In the genomic region with DNA sequence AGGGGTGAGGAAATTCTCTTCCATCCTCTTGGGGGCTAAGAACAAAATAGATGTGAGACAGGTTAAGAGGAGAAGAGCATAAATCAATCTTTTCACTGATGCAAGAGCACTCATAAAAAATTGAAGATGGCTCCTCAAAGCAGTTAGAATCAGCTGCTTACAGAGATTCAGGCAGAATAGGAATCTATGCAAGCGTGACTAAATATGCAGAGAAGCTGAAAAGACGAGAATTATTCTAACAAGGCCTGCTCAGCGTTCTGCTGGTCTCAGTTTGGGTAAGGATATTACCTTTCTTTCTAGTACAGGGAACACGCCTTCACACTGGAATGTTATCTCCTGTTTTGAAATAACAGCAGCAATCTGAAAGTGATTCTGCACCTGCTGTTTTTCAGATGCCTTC, we compare ENCODE assay signal across 23 mouse cellular contexts.
DNase-seq lines count a peak whose midpoint lies in the region; ATAC-seq and TF ChIP-seq lines count a peak whose summit lies in the region.
"Had no signal": no experiment of that assay in that cellular context is flagged by ENCODE, and none has a peak within 500 bp of the region (broad histone marks: within the 10 kb centered on the region; RNA-seq: fewer than 3 reads in every experiment).

No protein-coding gene starts in this region.

- intact Hi-C loops in left cerebral cortex, adult 2 months (cut with DNase I) = no loop called here
- intact Hi-C loops in left cerebral cortex, postnatal 36 days (cut with DNase I) = no loop called here

- H3K27me3 ChIP-seq in midbrain, embryonic 16.5 days (ENCODE audit: control insufficient read depth, insufficient read depth, low read depth, low read length) = no peaks in the 10 kb centered on the region
- no peaks in the 10 kb centered on the region for H3K27me3 ChIP-seq in lung, postnatal 0 days (replicated peaks; ENCODE audit: insufficient read depth, low read length)
- H3K27me3 ChIP-seq: embryonic facial prominence, embryonic 12.5 days; heart, embryonic 15.5 days; stomach, embryonic 15.5 days had no signal

- TF ChIP-seq EP300 in lung, postnatal 0 days (IDR thresholded peaks at IDR 0.05) = no peak

- TF ChIP-seq POLR2A in brain, embryonic 14.5 days (IDR thresholded peaks at IDR 0.05; ENCODE audit: borderline replicate concordance, extremely low read depth, insufficient read depth, insufficient read length, poor library complexity, severe bottlenecking) = no peak

- ATAC-seq in midbrain, embryonic 16.5 days = no peak
- ATAC-seq in lung, postnatal 0 days = no peak
- ATAC-seq: forebrain, postnatal 0 days had no signal

- no peak overlapping the region for H3K4me2 ChIP-seq in midbrain, embryonic 16.5 days (ENCODE audit: low read length)
- no peak overlapping the region for H3K4me2 ChIP-seq in lung, postnatal 0 days (replicated peaks; ENCODE audit: low read depth, low read length)
- H3K4me2 ChIP-seq: embryonic facial prominence, embryonic 12.5 days; heart, embryonic 15.5 days; stomach, embryonic 15.5 days had no signal

- no peak overlapping the region for H3K4me3 ChIP-seq in left cerebral cortex, adult 2 months
- no peak overlapping the region for H3K4me3 ChIP-seq in midbrain, embryonic 16.5 days (ENCODE audit: low read depth, low read length)
- no peak overlapping the region for H3K4me3 ChIP-seq in lung, postnatal 0 days (ENCODE audit: low read depth, low read length)
- H3K4me3 ChIP-seq: embryonic facial prominence, embryonic 12.5 days; heart, embryonic 15.5 days; limb, embryonic 10.5 days; stomach, embryonic 15.5 days had no signal

- WGBS in midbrain, embryonic 16.5 days = 44% methylated on average over 4 of the region's 4 CpGs
- WGBS in lung, postnatal 0 days = 73% methylated on average over 4 of the region's 4 CpGs

- H3K36me3 ChIP-seq in midbrain, embryonic 16.5 days (ENCODE audit: control insufficient read depth, insufficient read depth, low read length) = no peaks in the 10 kb centered on the region
- H3K36me3 ChIP-seq in lung, postnatal 0 days (ENCODE audit: insufficient read depth, low read length) = no peaks in the 10 kb centered on the region
- H3K36me3 ChIP-seq: embryonic facial prominence, embryonic 12.5 days; heart, embryonic 15.5 days; limb, embryonic 10.5 days; stomach, embryonic 15.5 days had no signal

- H3K27ac ChIP-seq in left cerebral cortex, adult 2 months = peak overlapping the region; percentile 32; the same call in 1 of the 2 replicates
- 0 out of 2 replicates have a peak overlapping the region, but pooled peaks have one; percentile 20 for H3K27ac ChIP-seq in midbrain, embryonic 16.5 days (ENCODE audit: low read length)
- no peak overlapping the region for H3K27ac ChIP-seq in lung, postnatal 0 days (ENCODE audit: low read length)
- H3K27ac ChIP-seq: embryonic facial prominence, embryonic 12.5 days; heart, embryonic 15.5 days; limb, embryonic 10.5 days; macrophage; stomach, embryonic 15.5 days had no signal

- no peak for TF ChIP-seq CTCF in left cerebral cortex, adult 2 months (IDR thresholded peaks at IDR 0.05)
- TF ChIP-seq CTCF in brain, embryonic 14.5 days (IDR thresholded peaks at IDR 0.05; ENCODE audit: borderline replicate concordance, extremely low read depth, insufficient read depth, insufficient read length) = no peak
- TF ChIP-seq CTCF in lung, postnatal 0 days (IDR thresholded peaks at IDR 0.05) = no peak

- H3K4me1 ChIP-seq in midbrain, embryonic 16.5 days (ENCODE audit: control insufficient read depth, insufficient read depth, low read length) = no peaks in the 10 kb centered on the region; the same call in 1 of the 2 replicates
- H3K4me1 ChIP-seq in lung, postnatal 0 days (ENCODE audit: insufficient read depth, low read depth, low read length) = no peaks in the 10 kb centered on the region
- H3K4me1 ChIP-seq: embryonic facial prominence, embryonic 12.5 days; heart, embryonic 15.5 days; limb, embryonic 10.5 days; stomach, embryonic 15.5 days had no signal

- no peak overlapping the region for H3K9ac ChIP-seq in midbrain, embryonic 16.5 days (ENCODE audit: low read depth, low read length)
- H3K9ac ChIP-seq in lung, postnatal 0 days (replicated peaks; ENCODE audit: low read depth) = no peak overlapping the region
- H3K9ac ChIP-seq: embryonic facial prominence, embryonic 12.5 days; forebrain, postnatal 0 days; heart, embryonic 15.5 days; stomach, embryonic 15.5 days had no signal

- DNase-seq in left cerebral cortex, adult 2 months (ENCODE audit: extremely low spot score in 1 of 2, low spot score in 2 of 2) = no peak
- no peak for DNase-seq in left cerebral cortex, postnatal 36 days (ENCODE audit: low spot score in 2 of 2)
- DNase-seq in brain, adult 2 months (ENCODE audit: low read depth, low spot score) = peak; percentile 48
- DNase-seq in brain, embryonic 14.5 days (ENCODE audit: low read depth) = peak; percentile 32
- no peak for DNase-seq in cerebellum, adult 18-20 months
- no peak for DNase-seq in lung, postnatal 0 days (ENCODE audit: low spot score)
- DNase-seq: adrenal gland, adult 2 months; cerebellum, adult 2 months; cerebellum, postnatal 25 days; forebrain, postnatal 0 days; heart, postnatal 4 days; kidney, adult 8-10 months; kidney, postnatal 10 days; liver; right cerebral cortex, adult 18-20 months; right cerebral cortex, postnatal 4 days; thymus, adult 2 months had no signal

- H3K9me3 ChIP-seq in midbrain, embryonic 16.5 days (replicated peaks; ENCODE audit: control insufficient read depth, low read length, poor library complexity, severe bottlenecking) = no peaks in the 10 kb centered on the region
- no peaks in the 10 kb centered on the region for H3K9me3 ChIP-seq in lung, postnatal 0 days (ENCODE audit: low read length)
- H3K9me3 ChIP-seq: embryonic facial prominence, embryonic 12.5 days; heart, embryonic 15.5 days; limb, embryonic 10.5 days; stomach, embryonic 15.5 days had no signal

Comparison
In these comparisons a context has a peak if more than half of its experiments do, and no peak if none do; other contexts are left out.
1. DNase-seq: peak in brain, adult 2 months (single experiment) and brain, embryonic 14.5 days (single experiment); none in left cerebral cortex, adult 2 months (0 of 2), left cerebral cortex, postnatal 36 days (0 of 2), cerebellum, adult 18-20 months (0 of 2) and lung, postnatal 0 days (single experiment).